Mouse (Mus musculus) liver, postnatal 0 days (tissue): ENCODE data around the gene Ppp2r3d. TPM values are rescaled to one million over a fixed set of nuclear protein-coding genes. Genes with fewer than 3 reads are reported as not detected.

ENCODE experiments used
- ATAC-seq: fragments of 200-750 bp; cut with Nextera tagmentation; 2 replicates; pipeline ENCODE4 v1.8.0; 2017; ENCODE audit warnings: mild to moderate bottlenecking, moderate library complexity
- DNase-seq: peaks from one replicate; pipeline ENCODE4 v3.0.0-alpha.2; 2016
- H3K27ac ChIP-seq: fragments of 300-500 bp; sonication (generic); 2 replicates; pipeline ENCODE4 v1.5.1; 2014; ENCODE audit warnings: antibody characterized with exemption, moderate library complexity, mild to moderate bottlenecking, low read depth
- H3K27me3 ChIP-seq: fragments of 300-500 bp; sonication (generic); 2 replicates; pipeline ENCODE4 v1.6.1; 2014; ENCODE audit warnings: low read length, control low read depth, mixed read lengths; ENCODE audit not compliant: insufficient read depth
- H3K36me3 ChIP-seq: fragments of 300-500 bp; sonication (generic); replicated peaks from 2 replicates; pipeline ENCODE4 v1.6.1; 2014; ENCODE audit warnings: mild to moderate bottlenecking, control low read depth, low read length, moderate library complexity, mixed read lengths; ENCODE audit not compliant: insufficient read depth
- H3K4me1 ChIP-seq: fragments of 300-500 bp; sonication (generic); 2 replicates; pipeline ENCODE4 v1.6.1; 2014; ENCODE audit warnings: antibody characterized with exemption, mild to moderate bottlenecking, control low read depth; ENCODE audit not compliant: insufficient read depth
- H3K4me2 ChIP-seq: fragments of 300-500 bp; sonication (generic); 2 replicates; pipeline ENCODE4 v1.6.1; 2014; ENCODE audit warnings: low read depth, mild to moderate bottlenecking, low read length, moderate library complexity, mixed read lengths
- H3K4me3 ChIP-seq: fragments of 300-500 bp; sonication (generic); 2 replicates; pipeline ENCODE4 v1.5.1; 2014; ENCODE audit warnings: low read depth, low read length
- H3K9ac ChIP-seq: fragments of 300-500 bp; sonication (generic); replicated peaks from 2 replicates; pipeline ENCODE4 v1.6.1; 2014; ENCODE audit warnings: mild to moderate bottlenecking, moderate library complexity
- H3K9me3 ChIP-seq: fragments of 300-500 bp; sonication (generic); 2 replicates; pipeline ENCODE4 v1.6.1; 2016; ENCODE audit warnings: mild to moderate bottlenecking, control low read depth, low read length, mixed read lengths
- CTCF ChIP-seq: sonication (generic); IDR thresholded peaks from 2 replicates; pipeline ENCODE4 v1.5.1; 2016; ENCODE audit warnings: antibody characterized with exemption, low read depth
- EP300 ChIP-seq: IDR thresholded peaks from 2 replicates; pipeline ENCODE4 v1.6.1; 2016; ENCODE audit warnings: antibody characterized with exemption, low read depth, mild to moderate bottlenecking
- WGBS: fragments of 180-500 bp; shearing (Covaris S2); extraction: QIAGEN DNeasy Blood & Tissue Kit; methylation state at CpG from one replicate; pipeline ENCODE4 v1.1.7; 2014; ENCODE audit not compliant: insufficient replicate concordance; 5-methylcytosine and 5-hydroxymethylcytosine counted together
- polyA plus RNA-seq: library from polyadenylated mRNA; unstranded; fragments of >200 nt; fragmentation: Nextera tagmentation; extraction: Ambion mirVana; gene quantifications from 2 replicates; pipeline ENCODE4 v1.2.1, GENCODE M21; 2015

Gene Ppp2r3d
- polyA plus RNA-seq, 1 experiment from 2014 or later: 40.7 TPM

DNA sequence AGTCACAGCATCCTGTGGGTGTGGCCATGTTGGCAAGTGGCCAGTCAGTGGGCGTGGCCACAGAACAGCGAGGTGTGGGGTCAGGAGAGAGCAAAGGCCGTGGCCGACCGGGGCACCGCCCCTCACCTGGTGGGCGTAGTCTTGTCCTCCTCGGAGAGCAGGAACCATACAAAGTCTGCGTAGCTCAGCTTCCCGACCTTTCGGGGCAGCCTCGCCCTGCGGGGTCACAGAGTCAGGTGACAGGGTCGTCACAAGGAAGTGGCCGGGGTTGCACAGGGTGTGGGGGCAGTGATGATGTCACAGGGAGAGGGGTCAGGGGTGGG is 34.2 kb downstream of the Ppp2r3d start:
- Histone ChIP-seq H3K9ac (no peak overlapping the region), H3K27ac (no peak overlapping the region), H3K27me3 (no peaks in the 10 kb centered on the region), H3K4me2 (no peak overlapping the region), H3K4me1 (no peaks in the 10 kb centered on the region), H3K36me3 (peaks cover 30% of the 10 kb centered on the region), H3K9me3 (peaks cover 29% of the 10 kb centered on the region), H3K4me3 (no peak overlapping the region)
- DNase-seq: peak; percentile 52
- no peak for ATAC-seq
- no peak for TF ChIP-seq EP300
- no peak for TF ChIP-seq CTCF
- 95% methylated on average over 14 of the region's 15 CpGs for whole genome bisulfite sequencing

DNA sequence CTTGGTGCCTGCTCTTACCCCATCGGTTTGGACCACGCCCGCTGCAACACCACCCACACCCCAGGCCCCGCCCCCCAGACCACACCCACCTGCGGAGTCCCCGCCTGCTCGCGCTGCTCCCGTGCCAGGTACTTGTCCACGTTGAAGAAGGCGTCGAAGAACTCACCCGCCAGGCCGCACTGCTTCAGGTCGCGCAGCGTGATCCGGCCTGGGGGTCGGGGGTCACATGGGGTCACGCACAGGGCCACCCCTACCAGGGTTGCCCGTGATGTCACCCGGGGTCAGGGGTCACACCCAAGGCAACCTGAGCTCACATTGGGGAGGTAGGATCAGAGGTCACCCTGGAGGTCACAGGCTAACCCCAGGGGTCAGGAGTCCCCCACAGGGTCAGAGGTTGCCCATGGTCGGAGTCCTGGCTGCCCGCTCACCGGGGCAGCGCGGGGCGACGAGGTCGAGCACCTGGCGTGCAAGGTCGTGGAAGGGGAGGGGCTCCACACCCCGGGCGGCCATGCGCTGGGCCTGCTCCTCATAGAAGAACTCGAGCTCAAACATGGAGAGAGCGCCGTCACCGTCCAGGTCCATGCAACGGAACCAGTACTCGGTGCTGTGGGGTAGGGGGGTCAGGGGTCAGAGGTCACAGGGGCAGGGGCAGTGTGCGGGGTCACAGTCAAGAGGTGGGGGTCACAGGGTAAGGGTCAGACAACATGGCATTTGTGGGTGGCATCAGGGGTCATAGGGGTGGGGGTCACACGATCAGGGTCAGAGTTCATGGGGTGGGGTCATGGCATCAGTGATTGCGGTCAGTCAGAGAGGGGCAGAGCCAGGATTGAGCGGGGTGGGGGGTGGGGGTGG is 34.8 kb downstream of the Ppp2r3d start:
- Histone ChIP-seq H3K27me3 (no peaks in the 10 kb centered on the region), H3K4me1 (no peaks in the 10 kb centered on the region), H3K9ac (no peak overlapping the region), H3K4me3 (no peak overlapping the region), H3K9me3 (peaks cover 29% of the 10 kb centered on the region), H3K4me2 (no peak overlapping the region), H3K36me3 (peaks cover 30% of the 10 kb centered on the region), H3K27ac (no peak overlapping the region)
- ATAC-seq (no peak), DNase-seq (peak; percentile 48)
- no peak for TF ChIP-seq EP300
- no peak for TF ChIP-seq CTCF
- 96% methylated on average over 45 of the region's 45 CpGs for WGBS

DNA sequence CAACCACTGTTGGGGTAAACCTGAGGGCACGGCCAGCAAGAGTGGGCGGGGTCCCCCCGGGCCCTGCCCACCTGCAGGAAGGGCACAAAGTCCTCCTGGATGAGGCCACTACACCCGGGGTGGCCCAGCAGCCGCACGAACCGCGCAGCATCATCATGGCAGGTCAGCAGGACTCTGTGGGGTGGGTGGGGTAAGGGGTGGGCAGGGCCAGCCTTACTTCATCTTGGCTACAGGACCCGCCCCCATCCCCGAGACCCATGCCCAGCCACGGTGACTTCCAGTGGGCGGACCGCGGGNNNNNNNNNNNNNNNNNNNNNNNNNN is 36.0 kb downstream of the Ppp2r3d start:
- H3K4me3 ChIP-seq: no peak overlapping the region
- 66% methylated on average over 9 of the region's 14 CpGs for WGBS

DNA sequence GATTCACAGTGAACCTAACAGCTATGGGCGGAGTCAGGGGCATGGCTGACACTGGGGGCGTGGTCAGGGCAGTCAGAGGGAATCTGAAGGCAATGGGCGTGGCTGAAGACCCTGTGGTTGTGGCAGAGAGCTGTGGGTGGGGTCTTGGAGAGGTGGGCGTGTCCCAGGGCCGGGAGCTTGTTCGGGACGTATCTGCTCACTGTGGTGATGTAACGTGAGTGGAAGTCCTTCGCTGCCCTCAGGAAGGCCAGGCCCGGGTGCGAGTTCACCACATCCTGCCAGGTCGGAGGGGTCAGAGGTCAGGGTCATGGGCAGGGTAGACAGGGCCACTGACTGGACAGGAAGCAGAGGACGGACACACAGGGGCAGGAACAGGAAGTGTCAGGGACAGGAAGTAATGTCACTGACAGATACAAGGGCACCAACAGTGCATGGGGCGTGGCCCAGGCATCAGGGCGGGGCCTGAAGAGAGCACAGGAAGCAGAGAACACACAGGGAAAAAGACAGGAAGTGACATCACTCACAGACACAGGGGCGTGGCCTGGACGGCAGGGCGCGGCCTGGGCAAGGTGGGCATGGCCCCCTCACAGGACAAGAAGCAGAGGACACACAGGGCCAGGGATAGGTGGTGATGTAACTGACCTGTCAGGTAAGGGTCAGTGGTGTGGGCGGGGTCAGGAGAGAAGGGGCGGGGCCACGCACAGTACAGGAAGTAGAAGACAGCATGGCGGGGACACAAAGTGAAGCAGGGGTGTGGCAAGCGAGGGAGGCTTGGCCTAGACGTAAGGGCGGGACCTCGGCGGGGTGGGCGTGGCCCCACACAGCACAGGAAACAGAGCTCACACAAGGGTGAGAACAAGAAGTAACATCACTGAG is 36.6 kb downstream of the Ppp2r3d start:
- peaks cover 29% of the 10 kb centered on the region for H3K9me3 ChIP-seq
- H3K27me3 ChIP-seq: no peaks in the 10 kb centered on the region
- DNase-seq: peak; percentile 61
- 0 out of 2 replicates have a peak overlapping the region, but pooled peaks have one; percentile 34 for H3K27ac ChIP-seq
- peak; percentile 64 for ATAC-seq
- no peak overlapping the region for H3K4me3 ChIP-seq
- H3K4me2 ChIP-seq: peak overlapping the region; percentile 29; the same call in 1 of the 2 replicates
- peaks cover 30% of the 10 kb centered on the region for H3K36me3 ChIP-seq
- H3K9ac ChIP-seq: no peak overlapping the region
- no peaks in the 10 kb centered on the region for H3K4me1 ChIP-seq
- 84% methylated on average over 29 of the region's 29 CpGs for WGBS
- no peak for TF ChIP-seq CTCF
- TF ChIP-seq EP300: no peak

More for the DNA sequence above, 36.0 kb downstream of the Ppp2r3d start:
- Histone ChIP-seq H3K9ac (no peak overlapping the region), H3K4me2 (peak overlapping the region; percentile 29; the same call in 1 of the 2 replicates), H3K4me1 (no peaks in the 10 kb centered on the region), H3K36me3 (peaks cover 30% of the 10 kb centered on the region), H3K27me3 (no peaks in the 10 kb centered on the region), H3K27ac (0 out of 2 replicates have a peak overlapping the region, but pooled peaks have one; percentile 34), H3K9me3 (peaks cover 29% of the 10 kb centered on the region)
- DNase-seq: no peak
- TF ChIP-seq EP300 (no peak), CTCF (no peak)
- ATAC-seq: no peak

DNA sequence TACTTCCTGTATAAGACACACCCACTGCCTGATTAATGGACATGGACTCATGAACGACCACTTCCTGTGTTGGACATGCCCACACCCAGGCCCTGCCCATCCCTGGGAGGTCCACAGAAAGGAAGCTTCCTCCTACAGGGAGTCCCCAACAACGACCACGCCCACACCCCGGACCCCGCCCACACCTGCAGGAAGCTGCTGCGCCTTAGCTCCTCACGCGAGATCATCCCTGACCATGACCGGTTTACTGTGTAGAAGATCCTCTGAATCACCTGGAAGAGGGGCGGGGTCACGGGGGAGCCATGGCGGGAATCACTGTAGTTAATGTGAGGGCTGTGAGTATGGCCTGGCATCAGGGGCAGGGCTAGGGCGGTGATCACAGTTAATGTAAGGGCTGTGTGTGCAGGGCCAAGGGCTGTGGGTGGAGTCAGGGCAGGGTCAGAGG is 37.3 kb downstream of the Ppp2r3d start:
- Histone ChIP-seq H3K4me3 (no peak overlapping the region), H3K4me1 (no peaks in the 10 kb centered on the region), H3K36me3 (peaks cover 30% of the 10 kb centered on the region), H3K9ac (no peak overlapping the region), H3K27ac (no peak overlapping the region), H3K27me3 (no peaks in the 10 kb centered on the region), H3K9me3 (peaks cover 29% of the 10 kb centered on the region), H3K4me2 (no peak overlapping the region)
- TF ChIP-seq EP300: no peak
- no peak for TF ChIP-seq CTCF
- ATAC-seq: peak; percentile 37
- peak; percentile 50 for DNase-seq
- WGBS: 85% methylated on average over 13 of the region's 13 CpGs
